ENCODE assay signal across 23 mouse cellular contexts in genomic region chr2:49276017-49276722, GRCm38 (mm10).
DNase-seq lines count a peak whose midpoint lies in the region; ATAC-seq and TF ChIP-seq lines count a peak whose summit lies in the region.
"Had no signal": no experiment of that assay in that cellular context is flagged by ENCODE, and none has a peak within 500 bp of the region (broad histone marks: within the 10 kb centered on the region; RNA-seq: fewer than 3 reads in every experiment).

No protein-coding gene starts in this region.

- TF ChIP-seq EP300 in lung, postnatal 0 days (IDR thresholded peaks at IDR 0.05): no peak

- TF ChIP-seq POLR2A in bone marrow macrophage, adult 2 months (IDR thresholded peaks at IDR 0.05; ENCODE audit: borderline replicate concordance, low read depth, low read length): no peak

- H3K27me3 ChIP-seq in lung, postnatal 0 days (replicated peaks; ENCODE audit: insufficient read depth, low read length): no peaks in the 10 kb centered on the region
- H3K27me3 ChIP-seq: embryonic facial prominence, embryonic 15.5 days; hindbrain, embryonic 13.5 days had no signal

- H3K27ac ChIP-seq in lung, postnatal 0 days (ENCODE audit: low read length): no peak overlapping the region
- peak overlapping the region; percentile 27; the same call in 1 of the 2 replicates for H3K27ac ChIP-seq in bone marrow macrophage, adult 2 months (ENCODE audit: insufficient read depth, low read depth, low read length)
- H3K27ac ChIP-seq: embryonic facial prominence, embryonic 15.5 days; forebrain, embryonic 10.5 days; heart, embryonic 10.5 days; hindbrain, embryonic 13.5 days; hindbrain, postnatal 0 days had no signal

- H3K9me3 ChIP-seq in lung, postnatal 0 days (ENCODE audit: low read length): no peaks in the 10 kb centered on the region
- H3K9me3 ChIP-seq: embryonic facial prominence, embryonic 15.5 days; forebrain, embryonic 10.5 days; G1E; heart, embryonic 10.5 days; hindbrain, embryonic 13.5 days had no signal

- H3K4me1 ChIP-seq in lung, postnatal 0 days (ENCODE audit: insufficient read depth, low read depth, low read length): no peaks in the 10 kb centered on the region
- H3K4me1 ChIP-seq in bone marrow macrophage, adult 2 months (ENCODE audit: control insufficient read depth, insufficient read depth, low read length): peaks cover 7% of the 10 kb centered on the region
- H3K4me1 ChIP-seq: embryonic facial prominence, embryonic 15.5 days; heart, embryonic 10.5 days had no signal

- no peak for ATAC-seq in lung, postnatal 0 days
- peak; percentile 46 to 83; a peak in 3 of 4 replicates for ATAC-seq in hematopoietic stem cell, adult 5-6 weeks (replicated peaks in 1 of 2; ENCODE audit: insufficient read depth in 1 of 2, low FRiP score in 2 of 2, low TSS enrichment in 1 of 2, low read depth in 1 of 2, poor library complexity in 2 of 2, severe bottlenecking in 2 of 2)
- ATAC-seq: forebrain, embryonic 14.5 days; hindbrain, postnatal 0 days had no signal

- no peak overlapping the region for H3K4me3 ChIP-seq in lung, postnatal 0 days (ENCODE audit: low read depth, low read length)
- H3K4me3 ChIP-seq in bone marrow macrophage, adult 2 months (ENCODE audit: insufficient read depth, low read length): no peak overlapping the region
- H3K4me3 ChIP-seq: embryonic facial prominence, embryonic 15.5 days; erythroblast, embryonic 14.5 days; forebrain, embryonic 10.5 days; heart, embryonic 10.5 days; hindbrain, embryonic 13.5 days had no signal

- H3K36me3 ChIP-seq in lung, postnatal 0 days (ENCODE audit: insufficient read depth, low read length): no peaks in the 10 kb centered on the region
- H3K36me3 ChIP-seq: forebrain, embryonic 10.5 days; G1E had no signal

- DNase-seq in lung, postnatal 0 days (ENCODE audit: low spot score): peak; percentile 22
- no peak for DNase-seq in lung, adult 18-20 months
- no peak for DNase-seq in layer of hippocampus, postnatal 36 days
- DNase-seq in left cerebral cortex, postnatal 25 days (ENCODE audit: low spot score in 2 of 2): no peak
- no peak for DNase-seq in ovary, postnatal 14 days (ENCODE audit: low spot score)
- DNase-seq: adrenal gland, postnatal 14 days; cerebellum, adult 2 months; cerebellum, postnatal 10 days; embryo, embryonic 11 days; gastrocnemius, postnatal 36 days; heart, adult 18-20 months; heart, postnatal 10 days; heart, postnatal 4 days had no signal

- WGBS in lung, postnatal 0 days: 83% methylated on average over 4 of the region's 4 CpGs

- intact Hi-C loops in left cerebral cortex, postnatal 25 days (cut with DNase I): no loop called here

- TF ChIP-seq CTCF in lung, postnatal 0 days (IDR thresholded peaks at IDR 0.05): no peak
- TF ChIP-seq CTCF in bone marrow macrophage, adult 2 months (IDR thresholded peaks at IDR 0.05; ENCODE audit: low read depth, low read length): no peak

- no peak overlapping the region for H3K9ac ChIP-seq in lung, postnatal 0 days (replicated peaks; ENCODE audit: low read depth)
- H3K9ac ChIP-seq: embryonic facial prominence, embryonic 15.5 days; hindbrain, embryonic 13.5 days had no signal

- H3K4me2 ChIP-seq in lung, postnatal 0 days (replicated peaks; ENCODE audit: low read depth, low read length): no peak overlapping the region
- H3K4me2 ChIP-seq: embryonic facial prominence, embryonic 15.5 days; hindbrain, embryonic 13.5 days had no signal
